Mouse (Mus musculus): ENCODE data around the gene Immp2l. TPM values are rescaled to one million over a fixed set of nuclear protein-coding genes. Genes with fewer than 3 reads are reported as not detected.
"Not testable (repeated sequence)": the region's sequence is repeated elsewhere in the genome, so short reads cannot be mapped to it uniquely, and the experiment has no call there.

Immp2l gene
- polyA plus RNA-seq, 1 experiment from 2014 or later, result 18.5 TPM

- no peak overlapping the region for H3K4me3 ChIP-seq (ENCODE audit: low read depth, low read length)
- 56% methylated on average over 3 of the region's 3 CpGs for whole genome bisulfite sequencing
- H3K27me3 ChIP-seq (ENCODE audit: control insufficient read depth, insufficient read depth, low read length), result no peaks in the 10 kb centered on the region
- H3K27ac ChIP-seq (ENCODE audit: low read length), result no peak overlapping the region
- no peaks in the 10 kb centered on the region for H3K4me1 ChIP-seq (ENCODE audit: control insufficient read depth, insufficient read depth, low read length)
- no peaks in the 10 kb centered on the region for H3K36me3 ChIP-seq (ENCODE audit: control insufficient read depth, insufficient read depth, low read length)
- H3K9me3 ChIP-seq (ENCODE audit: control insufficient read depth, low read depth, low read length), result no peaks in the 10 kb centered on the region
- no peak for ATAC-seq (ENCODE audit: insufficient number of reproducible peaks, insufficient read depth, low FRiP score, low read depth)
- no peak overlapping the region for H3K4me2 ChIP-seq (replicated peaks; ENCODE audit: low read depth, low read length)
- no peak overlapping the region for H3K9ac ChIP-seq (replicated peaks; ENCODE audit: low read depth, low read length)
Observed at GRCm38 (mm10) chr12:41763396-41763795, 739.5 kb downstream of the Immp2l start.

GRCm38 (mm10) chr12:41773961-41774360, 750.1 kb downstream of the Immp2l start:
- no peaks in the 10 kb centered on the region for H3K4me1 ChIP-seq (ENCODE audit: control insufficient read depth, insufficient read depth, low read length)
- H3K4me2 ChIP-seq (replicated peaks; ENCODE audit: low read depth, low read length), result no peak overlapping the region
- ATAC-seq (ENCODE audit: insufficient number of reproducible peaks, insufficient read depth, low FRiP score, low read depth), result no peak
- H3K36me3 ChIP-seq (ENCODE audit: control insufficient read depth, insufficient read depth, low read length), result no peaks in the 10 kb centered on the region
- H3K9ac ChIP-seq (replicated peaks; ENCODE audit: low read depth, low read length), result no peak overlapping the region
- 59% methylated on average over 3 of the region's 3 CpGs for WGBS
- no peak overlapping the region for H3K4me3 ChIP-seq (ENCODE audit: low read depth, low read length)
- H3K27ac ChIP-seq (ENCODE audit: low read length), result no peak overlapping the region
- H3K9me3 ChIP-seq (ENCODE audit: control insufficient read depth, low read depth, low read length), result no peaks in the 10 kb centered on the region
- H3K27me3 ChIP-seq (ENCODE audit: control insufficient read depth, insufficient read depth, low read length), result no peaks in the 10 kb centered on the region

DNA sequence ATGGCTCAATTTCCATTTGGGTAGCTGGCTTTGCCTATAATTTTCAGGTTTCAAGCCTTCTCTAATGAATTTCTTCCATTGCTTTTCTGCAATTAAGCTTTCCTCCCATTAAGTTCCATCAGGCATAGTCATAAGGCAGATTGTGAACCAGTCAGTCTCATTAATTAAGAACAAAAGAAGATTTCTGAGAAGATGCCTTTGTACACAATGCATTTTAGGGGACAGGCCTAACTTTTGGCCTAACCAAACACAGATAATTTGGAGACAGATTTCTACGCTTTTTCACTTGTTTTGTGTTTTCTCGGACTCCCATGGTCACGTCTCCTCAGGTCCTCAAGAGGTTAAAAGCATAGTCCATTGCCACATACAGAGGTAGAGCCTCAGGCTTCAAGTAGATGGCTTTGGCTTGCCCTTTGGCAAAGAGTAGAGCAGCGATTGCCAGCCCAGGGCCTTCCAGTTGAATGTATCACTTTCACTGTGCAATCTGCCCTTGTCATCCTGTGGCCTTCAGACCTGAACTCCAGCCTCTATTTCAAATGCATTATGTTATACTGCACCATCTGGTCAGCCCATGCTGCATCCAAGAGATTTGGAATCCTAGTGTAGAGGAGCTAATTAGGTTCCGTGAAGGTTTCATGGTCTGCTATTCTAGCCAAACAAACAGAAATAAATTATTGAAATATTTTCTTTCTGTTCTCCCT, 750.9 kb downstream of the Immp2l start:
- Histone ChIP-seq H3K4me2 (replicated peaks; ENCODE audit: low read depth, low read length) (no peak overlapping the region), H3K4me1 (ENCODE audit: control insufficient read depth, insufficient read depth, low read length) (no peaks in the 10 kb centered on the region), H3K36me3 (ENCODE audit: control insufficient read depth, insufficient read depth, low read length) (no peaks in the 10 kb centered on the region), H3K9ac (replicated peaks; ENCODE audit: low read depth, low read length) (no peak overlapping the region), H3K9me3 (ENCODE audit: control insufficient read depth, low read depth, low read length) (no peaks in the 10 kb centered on the region), H3K4me3 (ENCODE audit: low read depth, low read length) (no peak overlapping the region), H3K27me3 (ENCODE audit: control insufficient read depth, insufficient read depth, low read length) (no peaks in the 10 kb centered on the region), H3K27ac (ENCODE audit: low read length) (no peak overlapping the region)
- 87% methylated on average over 5 of the region's 5 CpGs for WGBS
- ATAC-seq (ENCODE audit: insufficient number of reproducible peaks, insufficient read depth, low FRiP score, low read depth), result no peak

GRCm38 (mm10) chr12:41777762-41778161, 753.9 kb downstream of the Immp2l start:
- H3K36me3 ChIP-seq (ENCODE audit: control insufficient read depth, insufficient read depth, low read length); H3K27me3 ChIP-seq (ENCODE audit: control insufficient read depth, insufficient read depth, low read length); H3K27ac ChIP-seq (ENCODE audit: low read length); H3K9me3 ChIP-seq (ENCODE audit: control insufficient read depth, low read depth, low read length); H3K4me2 ChIP-seq (replicated peaks; ENCODE audit: low read depth, low read length); H3K4me1 ChIP-seq (ENCODE audit: control insufficient read depth, insufficient read depth, low read length); H3K4me3 ChIP-seq (ENCODE audit: low read depth, low read length); H3K9ac ChIP-seq (replicated peaks; ENCODE audit: low read depth, low read length): not testable (repeated sequence)
- no CpG with 5 or more reads among the region's 4 CpGs for WGBS
- ATAC-seq (ENCODE audit: insufficient number of reproducible peaks, insufficient read depth, low FRiP score, low read depth), result peak; percentile 67; the same call in 1 of the 2 replicates

- not testable (repeated sequence) for H3K4me2 ChIP-seq (replicated peaks; ENCODE audit: low read depth, low read length); H3K4me1 ChIP-seq (ENCODE audit: control insufficient read depth, insufficient read depth, low read length); H3K9me3 ChIP-seq (ENCODE audit: control insufficient read depth, low read depth, low read length); H3K9ac ChIP-seq (replicated peaks; ENCODE audit: low read depth, low read length); H3K4me3 ChIP-seq (ENCODE audit: low read depth, low read length); H3K36me3 ChIP-seq (ENCODE audit: control insufficient read depth, insufficient read depth, low read length); H3K27me3 ChIP-seq (ENCODE audit: control insufficient read depth, insufficient read depth, low read length); ATAC-seq (ENCODE audit: insufficient number of reproducible peaks, insufficient read depth, low FRiP score, low read depth); H3K27ac ChIP-seq (ENCODE audit: low read length)
- WGBS, result 84% methylated on average over 1 of the region's 1 CpGs
Observed at GRCm38 (mm10) chr12:41793681-41794080, 769.8 kb downstream of the Immp2l start.

DNA sequence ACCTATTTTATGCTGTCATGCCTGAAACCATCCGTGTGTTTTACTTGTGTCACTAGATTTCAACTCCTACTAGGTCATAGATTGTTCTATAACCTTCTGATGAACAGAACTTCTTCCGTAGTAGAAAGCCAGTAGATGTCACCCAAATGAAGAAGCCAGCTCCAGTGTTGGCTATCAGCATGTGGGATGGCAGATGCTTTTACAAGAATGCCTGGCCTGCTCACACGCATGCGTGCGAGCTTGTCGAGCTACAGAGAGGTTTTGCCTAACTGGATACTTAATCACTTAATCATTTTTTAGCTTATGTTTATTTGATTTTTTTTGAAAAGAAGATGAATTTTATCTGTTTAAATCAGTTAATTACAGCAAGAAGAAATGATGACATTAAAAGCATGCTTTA, 805.6 kb downstream of the Immp2l start:
- ATAC-seq (ENCODE audit: insufficient number of reproducible peaks, insufficient read depth, low FRiP score, low read depth), result no peak

DNA sequence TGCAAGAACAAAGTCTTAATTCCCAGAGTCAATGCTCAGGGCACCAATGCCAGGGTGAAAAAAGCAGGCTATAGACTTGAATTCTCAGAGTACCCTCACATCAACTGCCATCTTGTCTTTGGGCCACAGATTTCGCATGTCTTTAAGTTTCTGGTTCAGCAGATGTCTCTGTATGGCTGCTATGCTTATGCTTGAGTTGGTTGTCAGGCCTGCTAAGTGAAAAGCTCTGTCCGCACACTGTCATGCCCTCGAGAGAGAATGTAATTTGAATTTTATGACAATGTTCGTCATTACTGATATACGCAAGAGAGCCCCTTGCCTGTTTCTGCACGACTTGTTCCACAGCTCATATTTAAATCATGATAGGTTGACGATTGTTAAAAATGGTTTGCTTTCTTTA, 807.8 kb downstream of the Immp2l start:
- no peak overlapping the region for H3K4me3 ChIP-seq (ENCODE audit: low read depth, low read length)
- H3K36me3 ChIP-seq (ENCODE audit: control insufficient read depth, insufficient read depth, low read length), result no peaks in the 10 kb centered on the region
- no peaks in the 10 kb centered on the region for H3K9me3 ChIP-seq (ENCODE audit: control insufficient read depth, low read depth, low read length)
- no peak overlapping the region for H3K27ac ChIP-seq (ENCODE audit: low read length)
- H3K27me3 ChIP-seq (ENCODE audit: control insufficient read depth, insufficient read depth, low read length), result no peaks in the 10 kb centered on the region
- WGBS, result 84% methylated on average over 7 of the region's 7 CpGs
- ATAC-seq (ENCODE audit: insufficient number of reproducible peaks, insufficient read depth, low FRiP score, low read depth), result no peak
- H3K4me2 ChIP-seq (replicated peaks; ENCODE audit: low read depth, low read length), result no peak overlapping the region
- no peaks in the 10 kb centered on the region for H3K4me1 ChIP-seq (ENCODE audit: control insufficient read depth, insufficient read depth, low read length)
- no peak overlapping the region for H3K9ac ChIP-seq (replicated peaks; ENCODE audit: low read depth, low read length)

More for the DNA sequence above, 805.6 kb downstream of the Immp2l start:
- Histone ChIP-seq H3K27me3 (ENCODE audit: control insufficient read depth, insufficient read depth, low read length) (no peaks in the 10 kb centered on the region), H3K4me3 (ENCODE audit: low read depth, low read length) (no peak overlapping the region), H3K9me3 (ENCODE audit: control insufficient read depth, low read depth, low read length) (no peaks in the 10 kb centered on the region), H3K9ac (replicated peaks; ENCODE audit: low read depth, low read length) (no peak overlapping the region), H3K27ac (ENCODE audit: low read length) (no peak overlapping the region), H3K4me1 (ENCODE audit: control insufficient read depth, insufficient read depth, low read length) (no peaks in the 10 kb centered on the region), H3K36me3 (ENCODE audit: control insufficient read depth, insufficient read depth, low read length) (no peaks in the 10 kb centered on the region), H3K4me2 (replicated peaks; ENCODE audit: low read depth, low read length) (no peak overlapping the region)
- 89% methylated on average over 6 of the region's 6 CpGs for WGBS

GRCm38 (mm10) chr12:41834646-41835045, 810.8 kb downstream of the Immp2l start:
- H3K27ac ChIP-seq (ENCODE audit: low read length), result no peak overlapping the region
- no peaks in the 10 kb centered on the region for H3K36me3 ChIP-seq (ENCODE audit: control insufficient read depth, insufficient read depth, low read length)
- WGBS, result 86% methylated on average over 2 of the region's 2 CpGs
- no peak overlapping the region for H3K4me2 ChIP-seq (replicated peaks; ENCODE audit: low read depth, low read length)
- no peaks in the 10 kb centered on the region for H3K27me3 ChIP-seq (ENCODE audit: control insufficient read depth, insufficient read depth, low read length)
- no peaks in the 10 kb centered on the region for H3K9me3 ChIP-seq (ENCODE audit: control insufficient read depth, low read depth, low read length)
- no peaks in the 10 kb centered on the region for H3K4me1 ChIP-seq (ENCODE audit: control insufficient read depth, insufficient read depth, low read length)
- H3K9ac ChIP-seq (replicated peaks; ENCODE audit: low read depth, low read length), result no peak overlapping the region
- H3K4me3 ChIP-seq (ENCODE audit: low read depth, low read length), result no peak overlapping the region
- no peak for ATAC-seq (ENCODE audit: insufficient number of reproducible peaks, insufficient read depth, low FRiP score, low read depth)

GRCm38 (mm10) chr12:41838334-41838847, 814.5 kb downstream of the Immp2l start:
- 60% methylated on average over 6 of the region's 6 CpGs for WGBS
- no peak overlapping the region for H3K4me3 ChIP-seq (ENCODE audit: low read depth, low read length)
- H3K36me3 ChIP-seq (ENCODE audit: control insufficient read depth, insufficient read depth, low read length), result no peaks in the 10 kb centered on the region
- H3K27ac ChIP-seq (ENCODE audit: low read length), result no peak overlapping the region
- no peaks in the 10 kb centered on the region for H3K4me1 ChIP-seq (ENCODE audit: control insufficient read depth, insufficient read depth, low read length)
- no peak overlapping the region for H3K4me2 ChIP-seq (replicated peaks; ENCODE audit: low read depth, low read length)
- no peaks in the 10 kb centered on the region for H3K27me3 ChIP-seq (ENCODE audit: control insufficient read depth, insufficient read depth, low read length)
- no peak for ATAC-seq (ENCODE audit: insufficient number of reproducible peaks, insufficient read depth, low FRiP score, low read depth)
- no peak overlapping the region for H3K9ac ChIP-seq (replicated peaks; ENCODE audit: low read depth, low read length)
- H3K9me3 ChIP-seq (ENCODE audit: control insufficient read depth, low read depth, low read length), result no peaks in the 10 kb centered on the region

Measured in stomach, embryonic 14.5 days (tissue).